Mouse (Mus musculus) brain, embryonic 14.5 days (tissue): Measurements from ENCODE around the gene Mex3a.

Source experiments
- CTCF ChIP-seq: fragments of 200-500 bp; IDR thresholded peaks from 2 replicates; pipeline ENCODE4 v1.5.1; 2012; ENCODE audit warnings: inconsistent platforms, mild to moderate bottlenecking, moderate library complexity, borderline replicate concordance; ENCODE audit not compliant: insufficient read depth, insufficient read length; ENCODE audit errors: extremely low read depth
- POLR2A ChIP-seq: fragments of 200-500 bp; IDR thresholded peaks from 2 replicates; pipeline ENCODE4 v1.6.1; 2012; ENCODE audit warnings: mild to moderate bottlenecking, inconsistent platforms, borderline replicate concordance; ENCODE audit not compliant: poor library complexity, insufficient read depth, insufficient read length, severe bottlenecking; ENCODE audit errors: extremely low read depth

DNA sequence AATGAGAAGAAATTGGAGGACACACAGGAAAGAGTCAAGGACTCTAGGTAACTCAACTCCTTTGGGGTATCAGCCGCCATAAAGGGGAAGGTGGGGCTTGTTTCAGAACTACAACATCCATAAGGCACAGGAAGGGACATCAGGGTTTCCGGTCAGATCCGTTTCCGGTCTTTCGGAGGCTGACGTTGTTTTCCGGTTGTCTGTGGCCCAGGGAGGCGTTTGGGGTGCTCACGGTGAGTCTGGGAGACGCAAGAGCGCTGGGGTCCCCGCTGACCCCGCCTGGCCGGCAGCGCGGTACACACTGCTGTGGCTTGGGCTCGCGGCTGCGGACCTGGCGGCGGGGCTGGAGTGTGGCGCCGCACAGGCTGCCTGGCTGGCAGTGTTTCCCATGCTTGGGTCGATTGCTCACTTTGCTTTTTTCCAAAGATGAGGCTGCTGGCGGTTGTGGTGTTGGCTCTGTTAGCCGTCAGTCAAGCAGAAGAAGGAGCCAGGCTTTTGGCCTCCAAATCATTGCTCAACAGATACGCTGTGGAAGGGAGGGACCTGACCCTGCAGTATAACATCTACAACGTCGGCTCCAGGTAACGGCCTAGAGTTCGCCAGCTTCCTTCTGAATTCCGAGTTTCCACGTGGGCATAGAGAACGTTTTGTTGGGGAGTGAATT is 47.4 kb downstream of the Mex3a start:
- no peak for TF ChIP-seq CTCF
- TF ChIP-seq POLR2A = peak; percentile 43; the same call in 1 of the 2 replicates
